Comparison of ENCODE assay signal across 8 mouse cellular contexts in the genomic region with DNA sequence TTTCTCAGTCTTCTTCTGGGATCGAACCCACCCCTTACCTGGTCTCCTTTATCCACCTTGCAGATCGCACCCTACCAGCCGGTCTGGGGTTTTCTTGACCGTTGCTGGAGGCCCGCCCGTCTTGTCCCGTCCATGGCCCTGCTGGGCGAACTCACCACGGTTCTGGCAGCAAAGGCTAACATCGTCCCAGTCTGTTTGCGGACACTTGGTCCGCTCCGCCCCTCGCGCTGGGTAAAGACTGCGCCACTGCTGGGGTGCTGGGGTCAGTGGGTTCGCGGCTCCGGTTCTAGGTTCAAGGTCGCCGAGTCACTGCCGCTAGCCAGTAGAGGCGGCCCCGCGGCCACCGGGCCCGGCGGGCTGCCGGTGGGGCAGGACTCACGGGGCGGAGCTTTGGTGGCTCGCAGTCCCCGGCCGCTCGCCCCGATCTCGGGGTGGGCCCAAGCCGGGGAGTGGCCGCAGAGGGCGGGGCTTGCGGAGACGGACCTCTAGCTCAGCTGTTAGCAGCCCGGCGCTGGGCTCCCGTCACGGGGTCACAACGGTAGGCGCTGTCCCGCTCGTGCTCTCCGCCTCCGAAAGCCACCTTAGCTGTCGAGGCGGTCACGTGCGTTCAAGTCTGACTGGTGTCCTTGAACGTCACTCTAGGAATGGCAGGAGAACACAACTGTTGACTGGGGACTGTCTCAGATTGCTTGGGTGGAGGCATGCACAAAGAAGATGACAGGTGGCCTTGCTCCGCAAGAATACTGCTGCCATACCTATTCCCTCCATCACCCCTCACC. TPM values are rescaled to one million over a fixed set of nuclear protein-coding genes. Genes with fewer than 3 reads are reported as not detected.
DNase-seq lines count a peak whose midpoint lies in the region; ATAC-seq and TF ChIP-seq lines count a peak whose summit lies in the region.

A gene (minus strand): TSS at position 657 of the 779 bp plus-strand sequence.

- TF ChIP-seq RAD21 in MEL (IDR thresholded peaks at IDR 0.05; ENCODE audit: low read depth, low read length) = no peak

- H3K27me3 ChIP-seq in MEL (ENCODE audit: control insufficient read depth in 1 of 2, insufficient read depth in 2 of 2, low read length in 2 of 2) = no peaks in the 10 kb centered on the region
- no peaks in the 10 kb centered on the region for H3K27me3 ChIP-seq in forebrain, embryonic 14.5 days (replicated peaks; ENCODE audit: control insufficient read depth, insufficient read depth, low read length)

- H3K9me3 ChIP-seq in MEL (replicated peaks; ENCODE audit: insufficient read depth, low read length) = no peaks in the 10 kb centered on the region
- H3K9me3 ChIP-seq in forebrain, embryonic 14.5 days (replicated peaks; ENCODE audit: control insufficient read depth, low read length) = no peaks in the 10 kb centered on the region

- H3K9ac ChIP-seq in MEL (ENCODE audit: control insufficient read depth, low read depth, low read length, poor library complexity, severe bottlenecking) = peak within 1 kb of the TSS; percentile 99
- H3K9ac ChIP-seq in forebrain, embryonic 14.5 days (ENCODE audit: low read length) = peak within 1 kb of the TSS; percentile 94

- H3K4me3 ChIP-seq in MEL (ENCODE audit: control insufficient read depth in 1 of 2, insufficient read depth in 1 of 2, low read depth in 2 of 2, low read length in 2 of 2) = peak within 1 kb of the TSS; percentile 66 to 95
- peak within 1 kb of the TSS; percentile 86 for H3K4me3 ChIP-seq in forebrain, embryonic 14.5 days (ENCODE audit: low read depth, low read length)
- peak within 1 kb of the TSS; percentile 93 for H3K4me3 ChIP-seq in lung, adult 2 months (replicated peaks; ENCODE audit: extremely low read depth, low read depth, low read length)

- H3K4me2 ChIP-seq in forebrain, embryonic 14.5 days (ENCODE audit: low read length) = peak within 1 kb of the TSS; percentile 81

- TF ChIP-seq EP300 in MEL (IDR thresholded peaks at IDR 0.05; ENCODE audit: low read depth in 1 of 2, low read length in 2 of 2) = 0 out of 4 replicates have a peak, but pooled peaks of 1 of the 2 experiments have one; percentile 3

- intact Hi-C loops in heart, postnatal 10 days (cut with DNase I) = no loop called here

- DNase-seq in MEL (ENCODE audit: low read depth, low spot score) = peak; percentile 89
- peak; percentile 94 for DNase-seq in cerebellum, adult 11 months
- peak; percentile 82 for DNase-seq in forebrain, embryonic 14.5 days (ENCODE audit: low spot score)
- DNase-seq in heart, postnatal 10 days = peak; percentile 95 to 98
- peak; percentile 90 to 92 for DNase-seq in layer of hippocampus, adult 18-20 months (ENCODE audit: low spot score in 2 of 2)
- DNase-seq in lung, adult 2 months = peak; percentile 92
- peak; percentile 55 to 70 for DNase-seq in thymus, postnatal 10 days (ENCODE audit: low spot score in 2 of 2)

- no peak for TF ChIP-seq CTCF in MEL (IDR thresholded peaks at IDR 0.05 in 2 of 3, conservative IDR thresholded peaks at IDR 0.05 in 1 of 3; ENCODE audit: control insufficient read depth in 1 of 3, insufficient read depth in 1 of 3, low read depth in 2 of 3, low read length in 3 of 3, poor library complexity in 1 of 3, severe bottlenecking in 1 of 3)
- no peak for TF ChIP-seq CTCF in lung, adult 2 months (IDR thresholded peaks at IDR 0.05; ENCODE audit: insufficient read depth, low read length)

- peak; percentile 86 for ATAC-seq in forebrain, embryonic 14.5 days
- peak; percentile 55 for ATAC-seq in neutrophil, adult 5-6 weeks (ENCODE audit: extremely low read depth, insufficient number of reproducible peaks, low FRiP score, poor library complexity, severe bottlenecking)

- peak within 1 kb of the TSS; percentile 74 for H3K27ac ChIP-seq in MEL (ENCODE audit: control insufficient read depth, low read depth, low read length)
- peak within 1 kb of the TSS; percentile 97 for H3K27ac ChIP-seq in forebrain, embryonic 14.5 days (ENCODE audit: low read depth, low read length)

- WGBS in forebrain, embryonic 14.5 days = 1% methylated on average over 58 of the region's 58 CpGs
- under 1% methylated on average over 58 of the region's 58 CpGs for WGBS in lung, adult 2 months

- H3K4me1 ChIP-seq in MEL (ENCODE audit: control insufficient read depth in 1 of 2, insufficient read depth in 2 of 2, low read length in 2 of 2) = peaks cover 12 to 26% of the 10 kb centered on the region in 2 experiments; a peak in 3 of 4 replicates
- H3K4me1 ChIP-seq in forebrain, embryonic 14.5 days (ENCODE audit: control insufficient read depth, insufficient read depth, low read length) = peaks cover 10% of the 10 kb centered on the region
- peaks cover 5% of the 10 kb centered on the region for H3K4me1 ChIP-seq in lung, adult 2 months (ENCODE audit: control insufficient read depth, insufficient read depth, low read length)

- peaks cover 50% of the 10 kb centered on the region for H3K79me2 ChIP-seq in MEL (ENCODE audit: control insufficient read depth, insufficient read depth, low read length, poor library complexity)

- peaks cover 0 to 18% of the 10 kb centered on the region in 2 experiments; a peak in 3 of 4 replicates for H3K36me3 ChIP-seq in MEL (ENCODE audit: control insufficient read depth in 1 of 2, insufficient read depth in 2 of 2, low read length in 2 of 2)
- peaks cover 8% of the 10 kb centered on the region for H3K36me3 ChIP-seq in forebrain, embryonic 14.5 days (ENCODE audit: control insufficient read depth, insufficient read depth, low read length)

- TF ChIP-seq POLR2A in MEL (IDR thresholded peaks at IDR 0.05; ENCODE audit: control insufficient read depth in 1 of 2, insufficient read depth in 1 of 2, low read depth in 1 of 2, low read length in 2 of 2, poor library complexity in 1 of 2) = peak; percentile 81 to 89
- peak; percentile 96; the same call in 1 of the 2 replicates for TF ChIP-seq POLR2A in lung, adult 2 months (IDR thresholded peaks at IDR 0.05; ENCODE audit: borderline replicate concordance, extremely low read depth, low read depth, low read length)

TF ChIP-seq in MEL, 35 proteins besides CTCF, POLR2A, EP300 and RAD21 (continues in another document):
- no peak for TF ChIP-seq CHD2 (IDR thresholded peaks at IDR 0.05; ENCODE audit: low read length)
- no peak for TF ChIP-seq HCFC1 (IDR thresholded peaks at IDR 0.05; ENCODE audit: low read depth, low read length)
- TF ChIP-seq TBP (IDR thresholded peaks at IDR 0.05; ENCODE audit: low read depth, low read length) = no peak
- TF ChIP-seq ZMIZ1 (IDR thresholded peaks at IDR 0.05; ENCODE audit: low read depth, low read length) = peak; percentile 50
- TF ChIP-seq GATA1 (IDR thresholded peaks at IDR 0.05; ENCODE audit: low read depth, low read length) = no peak
- TF ChIP-seq MYC (IDR thresholded peaks at IDR 0.05; ENCODE audit: low read depth, low read length) = peak; percentile 63; the same call in 1 of the 2 replicates
- TF ChIP-seq E2F4 (IDR thresholded peaks at IDR 0.05; ENCODE audit: borderline replicate concordance, low read depth, low read length) = no peak
- TF ChIP-seq MEF2A (IDR thresholded peaks at IDR 0.05; ENCODE audit: extremely low read depth, insufficient replicate concordance, low read depth, low read length, poor library complexity, severe bottlenecking) = no peak
- TF ChIP-seq SIN3A (IDR thresholded peaks at IDR 0.05; ENCODE audit: low read length) = peak; percentile 63; the same call in 1 of the 2 replicates
- TF ChIP-seq TAL1 (IDR thresholded peaks at IDR 0.05; ENCODE audit: low read length) = no peak
- no peak for TF ChIP-seq ZNF384 (IDR thresholded peaks at IDR 0.05; ENCODE audit: low read depth, low read length)
- TF ChIP-seq RCOR1 (IDR thresholded peaks at IDR 0.05; ENCODE audit: low read depth, low read length) = no peak
- TF ChIP-seq ELF1 (IDR thresholded peaks at IDR 0.05; ENCODE audit: low read depth, low read length) = no peak
- peak; percentile 78 for TF ChIP-seq POLR2AphosphoS5 (IDR thresholded peaks at IDR 0.05; ENCODE audit: borderline replicate concordance, low read depth, low read length)
- TF ChIP-seq GABPA (IDR thresholded peaks at IDR 0.05; ENCODE audit: low read depth, low read length) = no peak
- TF ChIP-seq SMC3 (IDR thresholded peaks at IDR 0.05; ENCODE audit: low read depth, low read length) = no peak
- TF ChIP-seq POLR2AphosphoS2 (IDR thresholded peaks at IDR 0.05; ENCODE audit: low read length) = peak; percentile 81; the same call in 1 of the 2 replicates
- 0 out of 4 replicates have a peak, but pooled peaks of 1 of the 2 experiments have one; percentile 26 for TF ChIP-seq USF2 (IDR thresholded peaks at IDR 0.05; ENCODE audit: borderline replicate concordance in 1 of 2, insufficient read depth in 1 of 2, low read depth in 1 of 2, low read length in 2 of 2)
- peak; percentile 83 for TF ChIP-seq MAX (IDR thresholded peaks at IDR 0.05; ENCODE audit: low read length)
- TF ChIP-seq CHD1 (IDR thresholded peaks at IDR 0.05; ENCODE audit: low read depth, low read length) = peak; percentile 82
- TF ChIP-seq ZKSCAN1 (IDR thresholded peaks at IDR 0.05; ENCODE audit: low read depth, low read length) = no peak
- TF ChIP-seq UBTF (IDR thresholded peaks at IDR 0.05; ENCODE audit: borderline replicate concordance, insufficient read depth, low read depth, low read length) = peak; percentile 87; the same call in 1 of the 2 replicates
- 0 out of 2 replicates have a peak, but pooled peaks have one; percentile 17 for TF ChIP-seq TCF12 (IDR thresholded peaks at IDR 0.05; ENCODE audit: low read depth, low read length)
- no peak for TF ChIP-seq MAFK (IDR thresholded peaks at IDR 0.05; ENCODE audit: borderline replicate concordance, low read depth, low read length)
- TF ChIP-seq ZC3H11A (IDR thresholded peaks at IDR 0.05; ENCODE audit: low read depth, low read length) = no peak
- no peak for TF ChIP-seq JUND (IDR thresholded peaks at IDR 0.05; ENCODE audit: low read depth, low read length)
- no peak for TF ChIP-seq KAT2A (conservative IDR thresholded peaks at IDR 0.05; ENCODE audit: low read depth, low read length)
- peak; percentile 55; the same call in 1 of the 2 replicates for TF ChIP-seq MAZ (IDR thresholded peaks at IDR 0.05; ENCODE audit: low read depth, low read length)
- TF ChIP-seq MXI1 (IDR thresholded peaks at IDR 0.05; ENCODE audit: low read depth, low read length) = peak; percentile 77
- TF ChIP-seq NELFE (IDR thresholded peaks at IDR 0.05; ENCODE audit: low read depth, low read length) = peak; percentile 83

RNA-seq across cellular contexts. Expression of the gene that starts here (rescaled TPM):
- 22.0 and 23.9 TPM in 2 replicates for total RNA-seq in MEL (2012; rRNA removed)
- 10 to 100 TPM in 1 of 2 experiments, not detected in 1; 93.9 TPM for polyA plus RNA-seq in MEL (2012; ENCODE audit: insufficient read depth in 1 of 2, insufficient read length in 2 of 2, low read depth in 1 of 2, low replicate concordance in 2 of 2, missing spikeins in 1 of 2)
- 26.8 and 31.9 TPM in 2 replicates for polyA plus RNA-seq in forebrain, embryonic 14.5 days (2014; fragmentation: Nextera tagmentation; extraction: Ambion mirVana)
- 100 to 1,000 TPM; 448 to 485 TPM for total RNA-seq in heart, postnatal 10 days (2021)
- 10 to 100 TPM; 45.9 to 55.6 TPM for total RNA-seq in layer of hippocampus, adult 18-20 months (2021)
- 89.2 and 103 TPM in 2 replicates for polyA plus RNA-seq in lung, adult 2 months (2012; rRNA removed)
- total RNA-seq in neutrophil, adult 5-6 weeks (2017) = 15.3 and 16.2 TPM in 2 replicates

Comparison
In these comparisons a context has a peak if more than half of its experiments do, and no peak if none do; other contexts are left out.
1. Peak in every context shown above with its lines: DNase-seq, ATAC-seq, H3K4me3 ChIP-seq and H3K27ac ChIP-seq.
2. RNA of the gene that starts here (total RNA-seq): 448 to 485 TPM in heart, postnatal 10 days; 45.9 to 55.6 TPM in layer of hippocampus, adult 18-20 months, 22.0 to 23.9 TPM in MEL and 15.3 to 16.2 TPM in neutrophil, adult 5-6 weeks; every median in the first group is over 4 times any median in the second.